Mouse (Mus musculus) layer of hippocampus, postnatal 10 days (tissue): ENCODE results near the gene Tbc1d20. TPM values are rescaled to one million over a fixed set of nuclear protein-coding genes. Genes with fewer than 3 reads are reported as not detected.
"Not testable (repeated sequence)": the region's sequence is repeated elsewhere in the genome, so short reads cannot be mapped to it uniquely, and the experiment has no call there.

Experiments
- DNase-seq, 2 experiments: peaks; one replicate each; pipeline ENCODE4 v3.0.0; 2021; ENCODE audit warnings: low spot score in 2 of 2
- long read RNA-seq: library from polyadenylated mRNA; stranded (forward); transcript quantifications from one replicate; pipeline ENCODE4 v2.0.0, GENCODE M21; 2023
- total RNA-seq, 2 experiments: library from RNA; stranded (reverse); gene quantifications; 2 replicates each; pipeline ENCODE4 v1.2.3; 2021

The Tbc1d20 gene
- total RNA-seq = 10 to 100 TPM; 47.6 to 52.3 TPM
- long read RNA-seq, transcript Tbc1d20-201 (8 exons, 3,386 nt) = major isoform, 12 of 27 reads
- long read RNA-seq, partial matches to known transcripts = 8 of 27 reads
- long read RNA-seq, other reads (novel, unspliced or antisense) = 6 of 27 reads

DNA sequence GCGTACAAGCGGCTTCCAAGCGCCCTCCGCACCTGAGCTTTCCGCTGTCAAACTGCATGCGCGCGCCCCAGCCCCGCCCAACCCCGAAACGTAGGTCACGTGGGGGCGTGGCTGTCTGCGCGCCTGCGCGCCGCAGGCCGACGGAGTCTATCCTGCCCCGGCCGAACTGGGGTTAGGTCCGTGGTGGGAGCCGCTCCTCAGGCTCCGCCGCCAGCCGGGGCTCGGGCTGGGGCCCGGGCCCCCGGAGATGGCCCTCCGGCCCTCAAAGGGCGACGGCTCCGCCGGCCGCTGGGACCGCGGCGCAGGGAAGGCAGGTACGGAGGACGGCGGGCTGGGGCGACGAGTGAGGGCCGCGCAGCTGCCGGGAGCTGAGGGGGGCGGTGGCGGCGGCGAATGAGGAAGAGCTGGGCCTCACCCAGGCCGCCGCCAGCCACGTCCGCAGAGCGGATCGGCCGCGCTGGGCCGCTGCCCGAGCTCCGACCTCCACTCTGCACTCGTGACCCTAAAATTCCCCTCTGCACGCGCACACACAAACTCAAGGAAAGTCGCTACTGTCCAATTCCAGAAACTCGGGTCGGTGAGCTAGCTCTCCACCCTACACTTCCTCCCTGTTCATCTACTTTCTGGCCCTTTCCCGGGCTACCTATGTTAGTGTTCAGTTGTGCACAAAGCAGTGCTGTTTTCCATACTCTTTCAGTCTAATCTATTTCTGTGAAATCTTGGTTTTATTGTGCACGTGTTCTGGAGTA, at the start of gene Tbc1d20:
Gene Tbc1d20, plus strand, starts transcription at position 102 of the 749 bp plus-strand sequence.
- DNase-seq = peak; percentile 83 to 91

DNA sequence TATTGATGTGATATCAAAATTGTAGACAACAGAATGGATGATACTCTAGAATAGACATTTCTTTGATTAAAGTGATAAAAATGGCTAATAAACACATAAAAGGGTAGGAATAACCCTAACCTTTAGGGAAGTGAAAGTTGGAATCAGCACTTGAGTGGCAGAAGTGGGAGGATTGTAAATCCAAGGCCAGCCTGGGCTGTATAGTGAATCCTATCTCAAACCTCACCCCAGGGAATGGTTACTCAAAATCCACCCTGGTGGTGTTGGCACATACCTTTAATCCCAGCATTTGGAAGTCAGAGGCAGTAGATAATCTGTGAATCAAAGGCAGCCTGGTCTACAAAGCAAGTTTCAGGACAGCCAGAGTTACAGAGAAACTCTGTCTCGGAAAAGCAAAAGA, 46.4 kb upstream of the Tbc1d20 start:
- DNase-seq = no peak

DNA sequence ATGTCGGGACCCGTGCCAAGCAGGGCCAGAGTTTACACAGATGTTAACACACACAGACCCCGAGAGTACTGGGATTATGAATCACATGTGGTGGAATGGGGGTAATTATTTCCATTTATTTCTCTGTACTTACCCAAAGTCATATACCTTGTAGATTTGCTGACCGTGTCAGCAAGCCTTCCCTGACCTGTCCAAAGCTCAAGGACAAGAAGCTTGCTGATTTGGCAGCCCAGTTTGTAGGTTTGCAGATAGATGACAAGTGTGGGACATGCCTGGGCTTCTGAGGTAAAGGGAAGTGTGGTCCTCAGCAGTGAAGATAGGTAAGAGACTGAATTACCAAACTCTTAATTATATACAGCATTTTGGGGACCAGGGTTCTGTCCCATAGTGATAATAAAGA, 43.1 kb upstream of the Tbc1d20 start:
- DNase-seq = no peak

DNA sequence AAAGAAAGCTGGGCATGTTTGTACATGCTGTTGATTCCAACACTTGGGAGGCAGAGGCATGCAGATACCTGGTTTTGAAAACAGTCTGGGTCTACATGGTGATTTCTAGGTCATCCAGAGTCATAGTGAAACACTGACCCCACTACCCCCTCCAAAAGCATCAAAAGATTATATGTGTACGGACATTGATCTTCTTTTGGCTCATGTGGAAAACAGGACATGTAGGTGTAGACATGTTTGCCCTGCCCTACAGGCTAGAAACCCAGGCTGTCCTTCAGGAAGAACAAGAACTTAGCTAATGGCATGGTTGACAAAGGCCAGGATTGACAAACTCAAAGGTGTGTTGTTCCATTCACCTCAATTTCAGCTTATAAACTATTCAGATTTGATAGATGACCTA, 33.9 kb upstream of the Tbc1d20 start:
- no peak for DNase-seq

DNA sequence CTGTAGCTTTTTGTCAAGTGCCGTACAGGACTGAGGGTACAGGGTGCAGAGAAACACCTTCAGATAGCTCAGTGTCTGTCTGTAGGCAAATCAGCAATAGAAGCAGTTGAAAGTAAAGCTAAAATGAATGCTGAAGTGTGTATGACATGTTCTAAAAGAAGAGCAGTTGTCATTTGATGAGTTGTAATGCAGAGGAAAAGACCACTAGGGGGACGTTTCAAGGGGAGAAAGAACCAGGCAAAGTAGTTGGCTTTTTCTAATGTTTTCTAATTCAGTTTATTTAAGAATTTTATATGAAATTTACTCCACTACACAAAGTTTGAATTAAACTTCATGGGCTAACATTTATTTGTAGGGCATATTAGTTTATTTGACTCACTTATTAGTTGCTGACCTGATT, 20.0 kb upstream of the Tbc1d20 start:
- DNase-seq = no peak

DNA sequence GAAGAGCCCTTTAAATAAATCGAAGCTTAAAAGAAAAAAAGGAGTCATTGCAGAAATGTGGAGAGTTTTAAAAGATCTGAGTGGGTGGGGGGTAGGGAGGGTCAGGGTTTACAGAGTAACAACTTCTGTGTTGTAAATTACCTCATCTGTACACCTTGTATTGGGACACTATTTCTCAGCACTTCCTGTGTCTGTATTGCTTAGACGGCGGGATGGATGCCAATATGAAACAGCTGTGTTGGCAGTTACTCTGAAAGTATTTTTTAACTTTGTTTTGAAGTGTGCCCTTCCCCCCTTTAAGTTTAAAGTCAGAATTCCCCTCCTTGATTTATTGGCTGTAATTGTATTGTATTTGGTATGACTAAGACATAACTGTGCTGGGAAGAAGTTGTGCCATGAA, 12.2 kb upstream of the Tbc1d20 start:
- DNase-seq = no peak

DNA sequence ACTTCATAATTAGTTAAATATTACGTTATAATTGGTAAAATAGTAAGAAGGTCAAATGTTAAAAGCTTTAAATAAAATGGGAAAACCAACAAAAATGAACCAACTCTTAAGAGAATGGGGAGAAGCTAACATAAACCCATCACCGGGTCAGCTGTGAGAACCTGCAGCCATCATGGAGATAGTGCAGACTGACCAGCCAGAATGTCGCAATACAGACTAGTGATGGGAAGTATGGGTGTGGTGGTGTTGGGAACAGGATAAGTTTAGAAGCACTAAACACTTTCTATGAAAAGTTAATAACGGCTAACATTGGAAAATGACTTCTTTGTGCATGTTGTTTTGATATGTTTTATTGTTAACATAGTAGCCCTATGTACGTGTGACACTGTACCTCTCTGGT, 6.1 kb upstream of the Tbc1d20 start:
- no peak for DNase-seq

DNA sequence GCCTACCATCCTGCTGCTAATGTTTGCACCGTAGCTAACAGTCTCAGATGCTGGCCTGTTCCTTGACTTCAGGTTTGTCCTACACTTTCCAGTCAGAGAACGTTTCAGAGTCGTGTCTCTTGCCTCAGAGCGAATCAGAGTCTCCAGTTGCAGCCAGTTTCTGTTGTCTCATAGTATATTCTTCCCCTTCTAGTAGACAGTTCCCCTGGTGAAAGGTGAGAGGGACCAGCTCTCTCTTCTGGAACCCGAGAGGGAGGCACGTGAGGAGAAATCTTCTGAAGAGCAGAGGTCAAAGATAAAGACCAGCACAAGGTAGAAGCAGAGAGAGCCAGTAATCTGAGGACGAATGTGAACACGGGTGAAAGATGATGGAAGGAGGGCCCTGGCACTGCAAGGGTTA, 5.6 kb upstream of the Tbc1d20 start:
- DNase-seq = no peak

DNA sequence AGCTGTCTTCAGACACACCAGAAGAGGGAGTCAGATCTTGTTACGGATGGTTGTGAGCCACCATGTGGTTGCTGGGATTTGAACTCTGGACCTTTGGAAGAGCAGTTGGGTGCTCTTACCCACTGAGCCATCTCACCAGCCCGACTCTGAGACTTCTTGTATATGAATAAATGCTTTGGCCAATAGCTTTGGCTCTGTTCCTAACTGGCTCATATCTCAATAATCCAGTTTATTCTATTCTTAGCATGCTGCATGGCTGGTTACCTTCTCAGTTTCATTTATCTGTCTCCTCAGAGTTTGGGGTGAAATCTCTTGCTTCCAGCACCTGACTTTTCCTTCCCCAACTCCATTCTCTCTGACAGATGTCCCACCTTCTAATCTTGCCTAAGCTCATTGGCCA, 4.0 kb upstream of the Tbc1d20 start:
- DNase-seq = not testable (repeated sequence)

DNA sequence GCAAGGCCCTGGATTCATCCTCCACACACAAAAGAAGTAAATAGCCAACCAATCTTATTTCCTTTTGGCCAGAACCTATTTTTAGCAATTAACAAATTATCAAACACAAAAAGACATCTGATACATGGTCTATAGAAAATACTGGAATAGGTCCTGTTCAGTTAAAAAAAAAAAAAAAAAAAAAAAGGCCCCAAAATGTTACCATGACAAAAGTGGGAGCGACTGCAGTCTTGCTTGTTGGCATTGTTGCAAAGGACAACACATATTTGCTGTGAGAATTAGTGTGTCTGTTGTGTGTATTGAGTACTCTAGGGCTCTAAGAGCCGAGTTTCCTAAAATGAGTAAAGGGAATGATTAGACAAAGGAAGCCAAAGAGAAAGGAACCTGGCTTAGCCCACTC, 1.2 kb upstream of the Tbc1d20 start:
- no peak for DNase-seq

DNA sequence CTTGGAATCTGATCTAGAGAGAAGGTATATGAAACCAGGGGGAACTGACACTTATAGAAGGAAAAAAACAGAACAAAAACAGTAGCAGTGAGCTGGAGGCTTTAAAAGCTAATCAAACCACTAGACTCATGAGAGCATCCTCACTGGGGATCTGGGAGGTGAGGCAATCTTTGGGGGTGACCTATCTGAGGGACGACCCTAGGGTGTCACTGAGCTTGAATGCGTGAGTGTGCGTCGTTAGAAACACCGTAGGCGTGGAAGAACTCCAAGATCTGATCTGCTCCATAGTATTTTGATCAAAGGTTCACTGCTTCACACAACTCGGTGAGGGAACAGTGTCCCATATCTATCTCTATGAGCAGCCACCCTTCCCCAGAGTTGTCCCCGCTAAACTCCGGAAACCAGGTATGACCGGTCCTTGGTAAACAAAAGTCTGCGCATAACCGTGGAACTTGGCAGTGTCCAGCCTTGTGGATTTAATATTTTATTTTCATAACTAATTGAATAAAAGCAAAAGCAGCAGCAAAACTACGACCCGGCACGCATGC, 375 bp upstream of the Tbc1d20 start:
- no peak for DNase-seq

DNA sequence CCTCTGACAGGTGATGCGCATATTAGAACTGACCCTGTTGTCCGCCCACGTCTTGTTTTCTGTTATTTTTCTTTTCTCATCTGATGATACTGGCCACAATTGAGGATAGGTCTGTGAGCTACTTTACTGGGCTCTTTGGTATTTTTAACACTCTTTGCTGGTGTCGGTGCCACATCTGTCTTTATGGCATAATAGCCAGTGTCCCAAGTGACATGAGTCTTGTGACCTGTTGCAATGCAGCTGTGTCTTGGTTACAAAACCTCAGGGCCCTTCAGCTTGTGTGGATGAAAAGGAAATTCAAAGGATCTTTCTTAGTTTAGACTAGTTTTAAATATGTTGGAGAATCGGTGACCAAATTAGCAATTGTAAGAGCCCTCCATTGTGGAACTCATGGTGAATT, 913 bp downstream of the Tbc1d20 start:
- DNase-seq = no peak

DNA sequence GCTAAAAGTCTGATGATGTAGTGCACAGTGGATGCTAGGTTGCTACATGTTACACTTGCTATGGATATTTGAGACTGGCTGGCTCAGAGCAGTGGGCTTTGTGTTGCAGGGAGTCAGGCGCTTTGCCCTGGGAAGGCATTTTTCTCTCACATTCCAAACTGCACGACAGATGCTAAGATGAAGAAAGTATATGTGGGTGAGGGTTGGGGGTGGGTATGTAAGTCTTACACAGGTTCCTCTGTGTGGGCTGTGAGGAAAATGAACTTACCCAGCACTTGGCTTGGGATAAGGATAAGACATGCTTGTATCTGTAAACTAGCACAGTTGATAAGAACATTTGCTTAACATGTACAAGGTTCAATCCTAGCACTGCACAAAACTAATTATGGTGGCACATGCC, 9.2 kb downstream of the Tbc1d20 start:
- no peak for DNase-seq

DNA sequence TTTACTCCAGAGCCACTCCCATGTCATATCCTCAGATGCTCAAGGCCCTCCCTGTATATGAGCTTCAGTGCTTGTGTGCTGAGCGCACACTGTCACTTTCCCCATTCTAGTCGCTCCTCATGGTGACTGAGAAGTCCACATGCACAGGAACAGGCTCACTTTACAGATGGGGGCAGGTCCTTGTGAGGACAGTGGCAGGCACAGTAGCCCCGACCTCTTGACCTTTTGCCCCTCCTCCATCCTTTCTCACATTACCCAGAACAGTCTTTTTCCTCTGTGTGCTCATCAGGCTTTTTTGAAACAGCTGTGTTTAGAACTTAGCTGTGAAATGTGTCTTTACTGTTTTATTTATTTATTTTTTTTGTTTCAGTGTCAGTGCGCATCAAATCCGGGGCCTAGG, 10.2 kb downstream of the Tbc1d20 start:
- no peak for DNase-seq

DNA sequence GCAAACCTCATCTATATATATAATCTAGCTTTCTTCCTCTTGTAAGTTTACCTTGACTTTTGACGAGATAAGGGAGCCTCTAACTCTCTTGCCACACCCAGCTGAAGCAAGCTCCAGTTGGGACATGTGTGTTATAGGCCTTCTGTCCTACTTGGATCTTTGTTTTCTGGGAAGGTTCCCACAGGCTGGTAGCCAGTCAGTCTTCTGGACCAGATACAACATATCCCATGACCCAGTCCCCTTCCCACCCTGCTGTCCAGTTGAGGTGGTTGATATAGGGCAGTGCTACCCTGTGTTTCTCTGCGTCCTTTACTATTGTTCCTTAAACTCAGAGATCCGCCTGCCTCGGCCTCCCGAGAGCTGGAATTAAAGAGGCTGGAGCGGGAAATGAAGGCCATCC, 11.9 kb downstream of the Tbc1d20 start:
- no peak for DNase-seq

DNA sequence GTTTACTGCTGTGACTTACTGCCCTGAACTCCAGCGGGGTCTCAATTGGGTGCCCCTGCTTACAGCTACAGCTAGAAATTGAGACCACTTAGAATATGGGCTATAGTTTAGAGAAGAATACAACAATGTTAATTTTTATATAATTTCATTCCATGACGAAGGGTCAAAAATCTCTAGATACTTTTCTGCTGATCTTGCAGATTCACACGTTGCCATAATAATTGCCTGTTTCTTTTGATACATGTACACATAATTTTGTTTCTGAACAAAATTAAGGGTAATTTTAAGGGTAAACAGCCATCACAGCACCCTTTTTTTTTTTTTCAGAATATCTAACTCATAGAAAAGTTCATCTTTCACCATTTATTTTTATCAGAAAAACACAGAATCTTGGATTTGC, 13.6 kb downstream of the Tbc1d20 start:
- DNase-seq = no peak

DNA sequence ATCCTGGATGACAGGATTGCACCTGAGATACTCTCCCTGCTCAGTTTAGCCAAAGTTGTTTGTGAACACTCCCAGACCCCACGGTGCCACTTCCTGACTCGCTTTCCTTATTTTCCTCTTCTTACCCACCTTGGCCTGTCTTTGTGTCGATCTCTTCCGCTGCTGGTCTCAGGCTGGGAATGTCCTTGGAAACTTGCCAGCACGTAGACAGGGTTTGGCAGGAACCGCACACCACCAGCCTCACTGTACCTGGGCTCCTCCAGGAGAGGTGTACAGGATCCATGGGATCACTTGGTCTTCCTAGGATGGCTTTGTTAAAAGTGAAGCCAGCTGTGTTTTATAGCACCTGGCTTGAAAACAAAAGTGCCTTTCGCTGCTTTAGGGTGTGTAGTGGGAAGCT, 19.4 kb downstream of the Tbc1d20 start:
- no peak for DNase-seq

DNA sequence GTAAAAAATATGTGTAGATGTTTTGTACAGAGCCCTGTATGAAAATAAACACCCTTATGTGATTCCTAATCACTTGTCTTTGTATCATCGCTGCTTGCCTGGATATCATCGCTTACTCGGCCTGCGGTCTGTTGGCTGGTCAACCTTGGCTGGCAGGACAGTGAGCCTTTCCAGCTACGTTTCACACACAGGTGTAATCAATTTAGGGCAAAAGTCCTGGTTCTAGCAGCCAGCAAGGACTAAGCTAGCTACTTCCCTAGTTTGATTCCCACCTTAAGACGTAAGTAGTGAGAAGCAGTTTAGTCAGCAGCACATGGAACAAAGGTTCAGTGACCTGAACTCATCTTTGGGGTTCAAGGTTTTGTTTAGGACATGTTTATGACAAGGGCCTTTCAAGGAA, 20.3 kb downstream of the Tbc1d20 start:
- no peak for DNase-seq

DNA sequence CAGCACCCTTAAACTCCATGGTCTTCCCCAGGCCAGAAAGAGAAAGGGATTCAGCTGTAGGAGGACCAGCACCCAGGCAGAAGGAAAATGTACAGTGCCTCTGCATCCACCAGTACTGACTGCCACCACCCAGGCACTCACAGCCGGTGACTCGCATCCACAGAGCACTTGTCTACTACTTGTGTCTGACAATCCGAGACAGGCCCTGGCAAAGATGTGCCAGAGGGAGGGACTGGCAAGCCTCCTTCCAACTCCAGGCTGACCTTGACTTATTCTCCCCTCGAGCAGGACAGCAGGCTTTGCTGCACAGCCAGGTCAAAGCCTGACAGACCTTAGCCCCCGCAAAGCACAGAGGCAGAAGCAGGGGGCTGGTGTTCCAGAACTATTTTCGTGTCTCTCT, 23.4 kb downstream of the Tbc1d20 start:
- no peak for DNase-seq

DNA sequence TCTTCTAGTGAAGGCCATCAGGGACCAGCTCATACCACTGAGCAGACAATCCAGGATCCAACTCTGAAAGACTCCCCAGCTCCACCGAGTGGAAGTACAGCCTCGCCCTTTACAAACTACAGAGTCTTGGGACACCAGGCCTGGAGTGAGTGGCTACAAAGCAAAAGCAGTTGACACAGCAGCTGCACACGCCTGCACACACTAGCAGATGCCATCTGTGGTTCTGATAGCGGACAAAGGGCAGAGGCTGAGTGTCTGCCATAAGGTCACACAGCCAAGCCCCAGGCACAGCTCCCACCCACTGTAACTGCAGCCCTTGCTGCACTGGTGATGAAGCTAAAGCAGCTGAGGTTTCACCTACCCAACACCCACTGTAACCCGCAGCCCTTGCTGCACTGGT, 27.9 kb downstream of the Tbc1d20 start:
- DNase-seq = no peak

DNA sequence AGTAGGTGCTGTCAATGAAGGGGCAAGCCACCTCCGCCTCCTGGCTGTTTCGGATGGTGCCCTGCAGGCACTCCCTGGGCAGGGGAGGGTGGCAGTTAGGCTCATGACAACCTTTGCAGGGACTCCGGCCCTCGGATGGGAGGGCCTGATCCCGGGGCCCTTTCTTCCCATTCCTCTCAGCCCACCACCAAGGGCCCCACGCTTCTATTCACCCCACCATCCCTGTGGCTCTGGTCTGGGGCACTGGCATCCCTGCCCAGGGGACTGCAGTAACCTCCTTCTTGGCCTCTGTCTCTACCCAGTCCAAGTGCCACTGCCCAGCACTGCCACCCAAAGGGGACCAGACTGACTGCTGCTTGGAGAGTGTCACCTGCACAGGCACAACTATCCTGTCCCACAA, 28.6 kb downstream of the Tbc1d20 start:
- DNase-seq = no peak

DNA sequence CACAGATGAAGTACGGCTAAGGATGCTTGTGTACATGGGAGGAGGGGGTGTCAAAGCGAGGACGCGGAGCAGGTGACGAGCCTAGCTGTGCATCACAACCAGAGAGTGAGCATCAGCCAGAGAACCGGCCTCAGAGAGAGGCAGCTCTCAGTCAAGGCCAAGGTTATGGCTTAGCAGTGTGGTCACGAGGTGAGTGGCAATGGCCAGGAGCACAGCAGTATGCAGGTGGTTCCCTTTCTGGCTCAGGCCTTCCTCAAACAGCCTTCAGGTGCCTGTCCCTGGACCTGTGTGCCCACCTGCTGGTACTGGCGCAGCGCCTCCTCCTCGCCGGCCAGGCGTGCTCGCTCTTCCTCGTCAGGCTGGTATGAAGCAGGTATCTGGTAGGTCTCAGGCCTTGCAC, 30.3 kb downstream of the Tbc1d20 start:
- DNase-seq = no peak

DNA sequence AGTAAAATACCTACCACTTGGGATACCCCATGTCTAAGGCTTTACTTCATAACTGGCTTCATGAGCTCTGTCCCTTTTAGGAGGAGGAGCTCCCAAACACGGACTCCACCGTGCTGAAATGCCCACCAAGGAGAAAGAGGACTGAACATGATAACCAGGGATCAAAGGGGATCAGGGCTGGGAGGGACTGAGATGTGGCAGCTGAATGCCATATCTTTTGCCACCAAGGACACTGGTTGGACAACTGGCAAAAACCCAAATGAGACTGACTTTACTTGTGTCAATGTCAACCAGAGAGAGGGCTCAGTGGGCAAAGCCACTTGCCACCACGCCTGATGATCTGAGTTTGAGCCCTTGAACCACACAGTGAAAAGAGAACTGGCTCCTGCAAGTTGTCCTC, 31.2 kb downstream of the Tbc1d20 start:
- DNase-seq = no peak
